Mouse (Mus musculus) G1E (cell line): ENCODE measurements at regions not wholly inside any gene's neighbourhood (a gene's known extent, or its start where the extent isn't known, plus 50 kb on each side); places are given as distances from the start of the nearest gene placed in this dataset.

Experiments used
- ATAC-seq: 2 replicates; pipeline ENCODE4 v1.8.0; 2016; ENCODE audit warnings: mild to moderate bottlenecking; ENCODE audit not compliant: insufficient number of reproducible peaks, poor library complexity, low FRiP score, severe bottlenecking; ENCODE audit errors: extremely low read depth
- DNase-seq: peaks from one replicate; pipeline ENCODE4 v3.0.0; 2012; ENCODE audit warnings: low spot score
- H3K27me3 ChIP-seq: 2 replicates; pipeline ENCODE4 v1.6.1; 2012; ENCODE audit warnings: mild to moderate bottlenecking, low read length, inconsistent platforms; ENCODE audit not compliant: insufficient read depth
- H3K36me3 ChIP-seq: replicated peaks from 2 replicates; pipeline ENCODE3; 2012; ENCODE audit warnings: mild to moderate bottlenecking, inconsistent platforms
- H3K4me1 ChIP-seq: 2 replicates; pipeline ENCODE4 v1.6.1; 2012; ENCODE audit warnings: low read depth, low read length, inconsistent platforms, mixed read lengths; ENCODE audit not compliant: insufficient read depth
- H3K4me3 ChIP-seq: 2 replicates; pipeline ENCODE4 v1.5.1; 2012; ENCODE audit warnings: low read depth, mild to moderate bottlenecking, inconsistent platforms, low read length, moderate library complexity, mixed read lengths
- H3K9me3 ChIP-seq: replicated peaks from 2 replicates; pipeline ENCODE4 v1.6.1; 2012; ENCODE audit warnings: inconsistent platforms
- CTCF ChIP-seq: IDR thresholded peaks from 2 replicates; pipeline ENCODE4 v1.5.1; 2012; ENCODE audit warnings: low read depth, low read length, inconsistent platforms, mixed read lengths
- GATA1 ChIP-seq: IDR thresholded peaks from 2 replicates; pipeline ENCODE4 v1.6.1; 2012; ENCODE audit warnings: borderline replicate concordance, low read length, inconsistent platforms, mixed read lengths
- GATA2 ChIP-seq: IDR thresholded peaks from 2 replicates; pipeline ENCODE4 v1.6.1; 2012; ENCODE audit warnings: low read depth, low read length, inconsistent platforms, borderline replicate concordance
- POLR2AphosphoS5 ChIP-seq: IDR thresholded peaks from 2 replicates; pipeline ENCODE4 v1.6.1; 2012; ENCODE audit warnings: low read depth, low read length, inconsistent platforms; ENCODE audit not compliant: insufficient replicate concordance
- TAL1 ChIP-seq: conservative IDR thresholded peaks from 2 replicates; pipeline ENCODE4 v1.6.1; 2012; ENCODE audit warnings: low read depth, low read length, inconsistent platforms, mixed read lengths

DNA sequence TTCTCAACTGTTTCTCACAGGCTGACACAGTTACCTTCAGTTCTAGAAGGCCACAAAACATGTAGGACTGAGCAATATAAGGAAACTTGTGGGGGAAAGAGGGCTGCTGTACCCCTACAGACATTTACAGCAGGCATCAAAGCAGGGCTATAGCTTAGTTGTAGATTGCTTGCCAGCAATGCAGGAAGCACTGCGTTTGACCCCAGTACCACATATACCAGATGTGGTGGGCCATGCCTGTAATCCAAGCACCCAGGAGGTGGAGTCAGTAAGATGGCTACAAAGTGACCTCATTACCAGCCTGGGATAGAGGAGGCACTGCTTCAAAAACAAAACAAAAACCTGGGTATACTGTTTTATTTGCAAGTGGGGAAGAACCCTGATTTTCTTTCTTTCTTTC lies 165.3 kb upstream of the Bcl6 start:
- Histone ChIP-seq H3K36me3 (no peaks in the 10 kb centered on the region), H3K4me1 (no peaks in the 10 kb centered on the region), H3K4me3 (no peak overlapping the region), H3K9me3 (peaks cover 27% of the 10 kb centered on the region), H3K27me3 (no peaks in the 10 kb centered on the region)
- no peak for ATAC-seq
- TF ChIP-seq GATA2 (no peak), GATA1 (no peak), TAL1 (no peak), POLR2AphosphoS5 (no peak), CTCF (no peak)
- no peak for DNase-seq

DNA sequence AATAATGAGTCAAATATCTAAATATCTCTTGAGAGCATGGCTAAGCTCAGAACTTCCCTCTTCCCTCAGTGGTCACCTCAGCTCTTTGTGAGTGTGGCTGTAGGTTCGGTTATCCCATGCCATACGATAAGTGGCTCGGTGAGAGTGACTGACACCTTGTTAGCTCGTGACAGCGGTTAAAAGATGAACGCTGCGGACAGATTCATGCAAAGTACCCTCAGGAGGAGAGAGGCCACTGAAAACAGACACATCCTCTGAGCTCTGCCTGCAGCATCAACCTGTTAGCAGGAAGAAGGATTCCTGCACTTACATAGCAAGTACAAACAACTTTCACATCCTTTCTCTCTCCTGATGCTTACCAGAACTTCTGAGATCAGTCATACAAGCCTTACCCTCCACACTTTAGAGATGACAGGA lies 163.2 kb upstream of the Bcl6 start:
- ATAC-seq: no peak
- H3K4me3 ChIP-seq: no peak overlapping the region
- no peak for DNase-seq
- no peaks in the 10 kb centered on the region for H3K36me3 ChIP-seq
- no peaks in the 10 kb centered on the region for H3K4me1 ChIP-seq
- H3K27me3 ChIP-seq: no peaks in the 10 kb centered on the region
- no peak for TF ChIP-seq TAL1
- TF ChIP-seq GATA1: no peak
- no peak for TF ChIP-seq CTCF
- TF ChIP-seq GATA2: no peak
- no peak for TF ChIP-seq POLR2AphosphoS5
- H3K9me3 ChIP-seq: peaks cover 22% of the 10 kb centered on the region

DNA sequence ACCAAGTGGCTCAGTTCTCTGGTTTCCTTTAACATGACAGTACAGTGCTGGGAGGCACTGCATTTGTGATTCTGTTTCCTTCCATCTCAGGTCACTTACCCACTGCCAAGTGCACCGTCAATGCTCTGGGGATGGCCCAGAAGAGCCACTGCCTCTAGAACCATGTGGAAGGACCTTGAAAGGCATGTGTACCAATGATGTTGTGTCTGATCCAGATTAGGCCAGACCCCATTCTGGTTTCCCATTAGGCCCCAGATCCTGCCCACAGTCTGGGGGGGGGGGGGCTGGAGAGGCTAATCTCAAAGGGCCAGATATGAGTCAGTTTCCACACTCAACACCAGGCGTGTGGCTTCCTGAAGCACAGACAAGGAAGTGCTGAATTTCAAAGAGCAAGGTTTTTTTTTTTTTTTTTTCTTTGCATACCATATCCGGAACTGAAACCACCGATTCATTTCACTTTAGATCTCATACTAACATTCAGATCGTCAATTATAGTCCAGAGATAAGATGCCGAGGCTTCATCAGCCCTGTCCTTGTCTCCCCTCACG lies 162.6 kb upstream of the Bcl6 start:
- no peaks in the 10 kb centered on the region for H3K36me3 ChIP-seq
- no peaks in the 10 kb centered on the region for H3K27me3 ChIP-seq
- no peak for ATAC-seq
- no peak overlapping the region for H3K4me3 ChIP-seq
- peaks cover 20% of the 10 kb centered on the region for H3K9me3 ChIP-seq
- DNase-seq: no peak
- no peaks in the 10 kb centered on the region for H3K4me1 ChIP-seq
- TF ChIP-seq CTCF: no peak
- TF ChIP-seq GATA2: no peak
- TF ChIP-seq TAL1: no peak
- no peak for TF ChIP-seq POLR2AphosphoS5
- no peak for TF ChIP-seq GATA1

DNA sequence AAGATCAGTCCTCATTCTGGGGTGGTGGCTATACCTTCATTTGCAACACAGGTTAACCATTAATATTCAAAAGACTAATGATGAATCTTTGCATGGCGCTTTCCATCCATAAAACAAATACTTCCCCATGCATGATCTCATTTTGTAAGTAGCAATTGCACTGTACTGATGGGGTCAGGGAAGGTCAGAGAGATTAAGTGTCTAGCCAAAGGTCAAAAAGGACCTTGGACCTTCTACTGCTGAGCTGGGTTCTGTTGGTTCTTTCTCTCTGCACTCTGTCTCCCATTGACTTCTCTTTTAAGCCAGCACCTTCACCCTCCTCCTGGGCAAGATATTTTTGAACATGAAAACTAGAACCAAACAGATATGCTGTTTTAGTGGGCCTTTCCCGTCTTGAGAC lies 161.9 kb upstream of the Bcl6 start:
- ATAC-seq (no peak), DNase-seq (no peak)
- Histone ChIP-seq H3K27me3 (no peaks in the 10 kb centered on the region), H3K9me3 (peaks cover 20% of the 10 kb centered on the region), H3K4me3 (no peak overlapping the region), H3K36me3 (no peaks in the 10 kb centered on the region), H3K4me1 (no peaks in the 10 kb centered on the region)
- no peak for TF ChIP-seq GATA2
- TF ChIP-seq TAL1: no peak
- no peak for TF ChIP-seq GATA1
- TF ChIP-seq POLR2AphosphoS5: no peak
- no peak for TF ChIP-seq CTCF

DNA sequence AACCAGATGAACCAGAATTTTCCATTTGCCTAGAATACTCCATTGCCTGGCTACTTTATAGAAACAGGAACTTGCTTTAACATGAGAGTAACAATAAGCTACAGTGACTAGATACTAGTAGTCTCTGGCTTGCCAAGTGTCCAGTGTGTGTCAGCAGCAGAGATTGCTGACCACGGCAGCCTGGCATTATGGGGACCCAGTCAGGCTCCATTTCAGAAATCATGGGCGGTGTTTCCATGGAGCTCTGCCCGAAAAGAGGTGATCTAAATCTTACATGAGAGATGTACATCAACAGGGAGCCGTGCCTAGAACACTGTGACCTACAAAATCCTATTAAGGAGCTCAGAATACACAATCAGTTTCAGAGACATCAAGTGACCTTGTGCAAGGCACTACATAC lies 160.8 kb upstream of the Bcl6 start:
- ATAC-seq (no peak), DNase-seq (no peak)
- no peaks in the 10 kb centered on the region for H3K4me1 ChIP-seq

DNA sequence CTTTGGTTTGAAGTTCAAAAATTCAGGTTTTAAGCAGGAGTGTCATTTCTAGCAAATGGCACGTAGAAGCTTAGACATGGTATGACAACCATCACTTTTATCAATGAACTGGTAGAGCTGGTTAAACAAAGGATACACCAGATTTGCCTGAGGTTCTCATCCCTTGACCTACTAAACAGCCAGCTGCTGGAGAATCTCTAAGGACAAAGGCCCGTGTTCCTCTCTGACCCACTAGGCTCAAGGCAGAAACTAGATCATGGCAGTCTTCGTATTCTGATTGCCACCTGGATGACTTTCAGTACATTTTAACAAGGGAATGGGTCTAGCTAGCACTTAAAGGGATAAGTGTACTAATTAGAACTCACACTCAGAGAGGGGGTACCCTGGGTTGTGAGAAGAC lies 155.2 kb upstream of the Bcl6 start:
- no peak for DNase-seq
- TF ChIP-seq GATA1 (no peak), POLR2AphosphoS5 (no peak), CTCF (no peak), GATA2 (no peak), TAL1 (no peak)
- H3K9me3 ChIP-seq: peaks cover 9% of the 10 kb centered on the region
- no peaks in the 10 kb centered on the region for H3K27me3 ChIP-seq
- H3K4me1 ChIP-seq: no peaks in the 10 kb centered on the region
- ATAC-seq: no peak
- H3K4me3 ChIP-seq: no peak overlapping the region
- H3K36me3 ChIP-seq: no peaks in the 10 kb centered on the region

More for the DNA sequence above, 160.8 kb upstream of the Bcl6 start:
- H3K36me3 ChIP-seq: no peaks in the 10 kb centered on the region
- TF ChIP-seq GATA2 (no peak), TAL1 (no peak), CTCF (no peak), POLR2AphosphoS5 (no peak), GATA1 (no peak)
- no peaks in the 10 kb centered on the region for H3K27me3 ChIP-seq
- H3K4me3 ChIP-seq: no peak overlapping the region
- H3K9me3 ChIP-seq: peaks cover 20% of the 10 kb centered on the region
